Mouse (Mus musculus) heart, embryonic 14.5 days (tissue): ENCODE results near the gene Lasp1. TPM values are rescaled to one million over a fixed set of nuclear protein-coding genes. Genes with fewer than 3 reads are reported as not detected.

ENCODE experiments used
- ATAC-seq: fragments of 200-750 bp; cut with Nextera tagmentation; 2 replicates; pipeline ENCODE4 v1.8.0; 2017; ENCODE audit warnings: low read depth, moderate TSS enrichment; ENCODE audit not compliant: insufficient number of reproducible peaks, insufficient read depth, low FRiP score
- H3K27ac ChIP-seq, 2 experiments: fragments of 200-500 bp in 1 of 2; fragments of 300-500 bp in 1 of 2; sonication (generic) in 1 of 2; replicated peaks in 1 of 2; 2 replicates each; pipeline ENCODE4 v1.5.1; 2012 to 2014; ENCODE audit warnings: low read depth in 2 of 2, low read length in 2 of 2, control low read depth in 1 of 2, mild to moderate bottlenecking in 1 of 2, mixed read lengths in 1 of 2; ENCODE audit not compliant: control insufficient read depth in 1 of 2, insufficient read depth in 1 of 2
- H3K27me3 ChIP-seq: fragments of 300-500 bp; sonication (generic); 2 replicates; pipeline ENCODE4 v1.6.1; 2014; ENCODE audit warnings: mild to moderate bottlenecking, low read length, control low read depth; ENCODE audit not compliant: control insufficient read depth, insufficient read depth
- H3K36me3 ChIP-seq: fragments of 300-500 bp; sonication (generic); 2 replicates; pipeline ENCODE4 v1.6.1; 2014; ENCODE audit warnings: mild to moderate bottlenecking, control low read depth, low read length, mixed read lengths; ENCODE audit not compliant: control insufficient read depth, insufficient read depth
- H3K4me1 ChIP-seq, 2 experiments: fragments of 200-500 bp in 1 of 2; fragments of 300-500 bp in 1 of 2; sonication (generic) in 1 of 2; 2 replicates each; pipeline ENCODE4 v1.6.1; 2012 to 2014; ENCODE audit warnings: low read length in 2 of 2, control low read depth in 1 of 2, mixed read lengths in 1 of 2; ENCODE audit not compliant: control insufficient read depth in 2 of 2, insufficient read depth in 2 of 2
- H3K4me2 ChIP-seq: fragments of 300-500 bp; sonication (generic); 2 replicates; pipeline ENCODE4 v1.6.1; 2014; ENCODE audit warnings: mild to moderate bottlenecking, low read length
- H3K4me3 ChIP-seq, 2 experiments: fragments of 200-500 bp in 1 of 2; fragments of 300-500 bp in 1 of 2; sonication (generic) in 1 of 2; 2 replicates each; pipeline ENCODE4 v1.5.1; 2012 to 2014; ENCODE audit warnings: low read length in 2 of 2, mild to moderate bottlenecking in 2 of 2, control low read depth in 1 of 2, low read depth in 1 of 2, moderate library complexity in 1 of 2; ENCODE audit not compliant: control insufficient read depth in 1 of 2, insufficient read depth in 1 of 2
- H3K9ac ChIP-seq: fragments of 300-500 bp; sonication (generic); 2 replicates; pipeline ENCODE4 v1.6.1; 2014; ENCODE audit warnings: mild to moderate bottlenecking, low read length
- H3K9me3 ChIP-seq: fragments of 300-500 bp; sonication (generic); 2 replicates; pipeline ENCODE4 v1.6.1; 2016; ENCODE audit warnings: low read length, control low read depth; ENCODE audit not compliant: control insufficient read depth
- WGBS: fragments of 180-500 bp; shearing (Covaris S2); extraction: QIAGEN DNeasy Blood & Tissue Kit; methylation state at CpG from one replicate; pipeline ENCODE4 v1.1.7; 2014; 5-methylcytosine and 5-hydroxymethylcytosine counted together
- polyA plus RNA-seq: library from polyadenylated mRNA; unstranded; fragments of >200 nt; fragmentation: Nextera tagmentation; extraction: Ambion mirVana; gene quantifications from 2 replicates; pipeline ENCODE4 v1.2.1, GENCODE M21; 2014

Lasp1 gene
- polyA plus RNA-seq, 1 experiment from 2014 or later: 28.1 TPM

DNA sequence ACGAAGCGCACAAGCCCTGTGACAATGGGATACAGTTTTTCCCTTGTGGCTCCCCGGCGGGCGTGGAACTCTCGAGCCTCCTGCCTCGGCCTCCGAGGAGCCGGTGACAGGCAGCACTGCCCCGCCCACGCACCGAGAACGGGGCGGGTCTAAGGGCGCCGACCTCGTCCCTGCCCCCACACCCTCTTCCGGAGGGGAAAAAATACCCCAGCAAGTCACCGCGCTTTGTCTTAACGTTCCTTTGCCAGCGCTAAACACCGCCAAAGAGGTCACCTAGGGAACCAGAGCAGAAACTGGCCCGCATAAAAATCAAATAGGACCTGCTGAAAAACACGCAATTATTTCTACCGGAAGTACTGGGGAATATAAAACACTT, 84.7 kb downstream of the Lasp1 start:
- Histone ChIP-seq H3K9ac (peak overlapping the region; percentile 72), H3K36me3 (no peaks in the 10 kb centered on the region), H3K27ac (peak overlapping the region; percentile 82 to 86), H3K27me3 (no peaks in the 10 kb centered on the region), H3K4me2 (peak overlapping the region; percentile 75), H3K4me3 (peak overlapping the region; percentile 52 to 62), H3K4me1 (no peaks in the 10 kb centered on the region), H3K9me3 (peaks cover 5% of the 10 kb centered on the region; the same call in 1 of the 2 replicates)
- 7% methylated on average over 26 of the region's 26 CpGs for WGBS
- peak; percentile 34; the same call in 1 of the 2 replicates for ATAC-seq

GRCm38 (mm10) chr11:97883918-97884600, 85.3 kb downstream of the Lasp1 start, which contains the start of gene Fbxo47:
TSS of gene Fbxo47 (minus strand) at chr11:97884154.
- WGBS: under 1% methylated on average over 37 of the region's 37 CpGs
- ATAC-seq: peak; percentile 92
- H3K4me1 ChIP-seq: no peaks in the 10 kb centered on the region
- H3K27ac ChIP-seq: peak within 1 kb of the TSS; percentile 84 to 86
- H3K4me3 ChIP-seq: peak within 1 kb of the TSS; percentile 62 to 65
- no peaks in the 10 kb centered on the region for H3K27me3 ChIP-seq
- peak within 1 kb of the TSS; percentile 72 for H3K9ac ChIP-seq
- no peaks in the 10 kb centered on the region for H3K36me3 ChIP-seq
- peaks cover 5% of the 10 kb centered on the region; the same call in 1 of the 2 replicates for H3K9me3 ChIP-seq
- H3K4me2 ChIP-seq: peak within 1 kb of the TSS; percentile 75

GRCm38 (mm10) chr11:97884601-97885185, 85.9 kb downstream of the Lasp1 start:
- H3K36me3 ChIP-seq: no peaks in the 10 kb centered on the region
- H3K4me1 ChIP-seq: no peaks in the 10 kb centered on the region
- no peaks in the 10 kb centered on the region for H3K27me3 ChIP-seq
- peaks cover 5% of the 10 kb centered on the region; the same call in 1 of the 2 replicates for H3K9me3 ChIP-seq
- H3K4me3 ChIP-seq: peak overlapping the region; percentile 62 to 65
- H3K4me2 ChIP-seq: peak overlapping the region; percentile 75
- H3K9ac ChIP-seq: peak overlapping the region; percentile 68
- WGBS: 24% methylated on average over 7 of the region's 7 CpGs
- ATAC-seq: no peak
- peak overlapping the region; percentile 73 to 84 for H3K27ac ChIP-seq

- Histone ChIP-seq H3K9me3 (peaks cover 5% of the 10 kb centered on the region; the same call in 1 of the 2 replicates), H3K27me3 (no peaks in the 10 kb centered on the region), H3K9ac (no peak overlapping the region), H3K36me3 (no peaks in the 10 kb centered on the region), H3K4me2 (no peak overlapping the region), H3K4me3 (no peak overlapping the region), H3K4me1 (no peaks in the 10 kb centered on the region), H3K27ac (no peak overlapping the region)
- no peak for ATAC-seq
- 82% methylated on average over 2 of the region's 2 CpGs for WGBS
Measured at GRCm38 (mm10) chr11:97885296-97885915, 86.6 kb downstream of the Lasp1 start.

Other genes with a start within 250 kb of the Lasp1 start
- gene Srcin1, start 222.8 kb upstream of the Lasp1 start, polyA plus RNA-seq: 0.22 TPM in 1 of 2 replicates, not detected in the other
- 0.77 and 1.00 TPM in 2 replicates for gene Epop, start 169.3 kb upstream of the Lasp1 start, polyA plus RNA-seq
- gene Mllt6, start 135.6 kb upstream of the Lasp1 start, polyA plus RNA-seq: 3.2 and 3.3 TPM in 2 replicates
- gene Cisd3, start 113.2 kb upstream of the Lasp1 start, polyA plus RNA-seq: 52.6 and 63.2 TPM in 2 replicates
- 12.5 and 14.5 TPM in 2 replicates for gene Pcgf2, start 98.5 kb upstream of the Lasp1 start, polyA plus RNA-seq
- 430 and 441 TPM in 2 replicates for gene Psmb3, start 95.6 kb upstream of the Lasp1 start, polyA plus RNA-seq
- gene Pip4k2b, start 54.3 kb upstream of the Lasp1 start, polyA plus RNA-seq: 0.80 and 1.1 TPM in 2 replicates
- 9.0 and 9.8 TPM in 2 replicates for gene Cwc25, start 32.4 kb upstream of the Lasp1 start, polyA plus RNA-seq
- gene 1700001P01Rik, start 23.1 kb upstream of the Lasp1 start, polyA plus RNA-seq: not detected in 2 replicates
- 499 and 536 TPM in 2 replicates for gene Rpl23, start 16.6 kb upstream of the Lasp1 start, polyA plus RNA-seq
- 4.2 and 5.5 TPM in 2 replicates for gene B230217C12Rik, start 41.8 kb downstream of the Lasp1 start, polyA plus RNA-seq
- 1.2 and 1.5 TPM in 2 replicates for gene Fbxo47, start 85.2 kb downstream of the Lasp1 start, polyA plus RNA-seq
- gene Plxdc1, start 187.4 kb downstream of the Lasp1 start, polyA plus RNA-seq: 0.43 and 0.66 TPM in 2 replicates
- 3.2 and 4.0 TPM in 2 replicates for gene Arl5c, start 197.2 kb downstream of the Lasp1 start, polyA plus RNA-seq
- gene Cacnb1, start 224.0 kb downstream of the Lasp1 start, polyA plus RNA-seq: 7.1 and 7.9 TPM in 2 replicates
- gene Rpl19, start 227.7 kb downstream of the Lasp1 start, polyA plus RNA-seq: 721 and 767 TPM in 2 replicates